Mouse (Mus musculus) MN1 (cell line): ENCODE results near the gene Cdk5rap3.

Source experiments
- DNase-seq: peaks from one replicate; pipeline ENCODE4 v3.0.0-alpha.2; 2016; ENCODE audit warnings: low spot score

Gene Cdk5rap3

GRCm38 (mm10) chr11:96895886-96896285, 20.4 kb downstream of the Cdk5rap3 start:
- DNase-seq, result no peak

GRCm38 (mm10) chr11:96893203-96893842, 23.0 kb downstream of the Cdk5rap3 start:
- no peak for DNase-seq

GRCm38 (mm10) chr11:96891784-96892527, 24.3 kb downstream of the Cdk5rap3 start:
- no peak for DNase-seq

GRCm38 (mm10) chr11:96886942-96887546, 29.3 kb downstream of the Cdk5rap3 start:
- no peak for DNase-seq

- DNase-seq, result peak; percentile 73
Observed at GRCm38 (mm10) chr11:96885901-96886340, 30.4 kb downstream of the Cdk5rap3 start.

- no peak for DNase-seq
Observed at GRCm38 (mm10) chr11:96880296-96880695, 36.0 kb downstream of the Cdk5rap3 start.

GRCm38 (mm10) chr11:96879359-96879758, 36.9 kb downstream of the Cdk5rap3 start:
- DNase-seq, result no peak

GRCm38 (mm10) chr11:96878715-96879114, 37.6 kb downstream of the Cdk5rap3 start:
- DNase-seq, result no peak

GRCm38 (mm10) chr11:96877071-96877470, 39.2 kb downstream of the Cdk5rap3 start:
- DNase-seq, result no peak

- DNase-seq, result peak; percentile 79
Observed at GRCm38 (mm10) chr11:96876300-96877040, 39.8 kb downstream of the Cdk5rap3 start.

GRCm38 (mm10) chr11:96875745-96876144, 40.6 kb downstream of the Cdk5rap3 start:
- DNase-seq, result peak; percentile 88

GRCm38 (mm10) chr11:96875270-96875669, 41.0 kb downstream of the Cdk5rap3 start:
- no peak for DNase-seq

- DNase-seq, result no peak
Observed at GRCm38 (mm10) chr11:96873601-96874140, 42.6 kb downstream of the Cdk5rap3 start.

GRCm38 (mm10) chr11:96872441-96873379, 43.6 kb downstream of the Cdk5rap3 start:
- DNase-seq, result peak; percentile 59

- peak; percentile 86 for DNase-seq
Observed at GRCm38 (mm10) chr11:96867149-96867548, 49.1 kb downstream of the Cdk5rap3 start.

- DNase-seq, result peak; percentile 86
Observed at GRCm38 (mm10) chr11:96863206-96863995, 52.9 kb downstream of the Cdk5rap3 start.

GRCm38 (mm10) chr11:96862534-96862933, 53.8 kb downstream of the Cdk5rap3 start:
- DNase-seq, result peak; percentile 20

- DNase-seq, result peak; percentile 97
Observed at GRCm38 (mm10) chr11:96861878-96862289, 54.4 kb downstream of the Cdk5rap3 start.

GRCm38 (mm10) chr11:96861446-96861845, 54.9 kb downstream of the Cdk5rap3 start:
- DNase-seq, result peak; percentile 49

- DNase-seq, result peak; percentile 84
Observed at GRCm38 (mm10) chr11:96860564-96860963, 55.7 kb downstream of the Cdk5rap3 start.
